Mouse (Mus musculus) midbrain, embryonic 15.5 days (tissue): ENCODE data around the gene Spock1. TPM values are rescaled to one million over a fixed set of nuclear protein-coding genes. Genes with fewer than 3 reads are reported as not detected.

Experiments
- ATAC-seq: fragments of 200-750 bp; cut with Nextera tagmentation; replicated peaks from 2 replicates; pipeline ENCODE4 v1.8.0; 2017; ENCODE audit warnings: moderate TSS enrichment
- H3K27ac ChIP-seq: fragments of 300-500 bp; sonication (generic); 2 replicates; pipeline ENCODE4 v1.5.1; 2015; ENCODE audit warnings: mild to moderate bottlenecking, inconsistent platforms
- H3K27me3 ChIP-seq: fragments of 300-500 bp; sonication (generic); replicated peaks from 2 replicates; pipeline ENCODE4 v1.6.1; 2015; ENCODE audit warnings: inconsistent platforms
- H3K36me3 ChIP-seq: fragments of 300-500 bp; sonication (generic); replicated peaks from 2 replicates; pipeline ENCODE4 v1.6.1; 2015; ENCODE audit warnings: inconsistent platforms
- H3K4me1 ChIP-seq: fragments of 300-500 bp; sonication (generic); 2 replicates; pipeline ENCODE4 v1.6.1; 2015; ENCODE audit warnings: inconsistent platforms
- H3K4me2 ChIP-seq: fragments of 300-500 bp; sonication (generic); 2 replicates; pipeline ENCODE4 v1.6.1; 2015; ENCODE audit warnings: inconsistent platforms, mild to moderate bottlenecking, moderate library complexity
- H3K4me3 ChIP-seq: fragments of 300-500 bp; sonication (generic); 2 replicates; pipeline ENCODE4 v1.5.1; 2015; ENCODE audit warnings: mild to moderate bottlenecking, inconsistent platforms
- H3K9ac ChIP-seq: fragments of 300-500 bp; sonication (generic); 2 replicates; pipeline ENCODE4 v1.6.1; 2015; ENCODE audit warnings: mild to moderate bottlenecking, inconsistent platforms
- H3K9me3 ChIP-seq: fragments of 300-500 bp; sonication (generic); 2 replicates; pipeline ENCODE4 v1.6.1; 2016; ENCODE audit warnings: inconsistent platforms
- WGBS: fragments of 180-500 bp; shearing (Covaris S2); methylation state at CpG from one replicate; pipeline ENCODE4 v1.1.7; 2015; ENCODE audit warnings: mixed read lengths; 5-methylcytosine and 5-hydroxymethylcytosine counted together
- polyA plus RNA-seq: library from polyadenylated mRNA; unstranded; fragments of >200 nt; fragmentation: Nextera tagmentation; extraction: Ambion mirVana; gene quantifications from 2 replicates; pipeline ENCODE4 v1.2.1, GENCODE M21; 2015

The Spock1 gene
- polyA plus RNA-seq, 1 experiment from 2014 or later, result 71.0 TPM

DNA sequence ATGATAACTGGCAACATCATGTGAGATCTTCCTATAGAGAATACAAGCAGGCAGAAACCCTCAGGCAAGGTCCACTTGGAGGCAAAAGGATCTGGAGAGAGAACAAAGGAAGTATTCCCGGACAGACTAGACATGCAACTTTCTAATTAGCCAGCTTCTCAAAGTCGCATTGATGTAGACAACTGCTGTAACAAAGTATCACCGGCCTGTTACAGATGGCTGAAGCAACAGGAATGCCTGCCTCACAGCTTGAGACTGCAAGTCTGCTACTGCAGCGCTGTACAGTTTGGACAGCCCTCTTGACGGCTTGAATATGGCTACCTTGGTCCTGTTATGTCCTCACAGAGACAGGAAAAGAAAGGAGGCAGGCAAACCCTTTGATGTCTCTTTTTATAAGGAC, 118.3 kb downstream of the Spock1 start:
- H3K27me3 ChIP-seq, result no peaks in the 10 kb centered on the region
- peaks cover 27% of the 10 kb centered on the region for H3K4me1 ChIP-seq
- ATAC-seq, result no peak
- H3K9ac ChIP-seq, result no peak overlapping the region
- H3K9me3 ChIP-seq, result no peaks in the 10 kb centered on the region
- 27% methylated on average over 5 of the region's 5 CpGs for WGBS
- H3K4me3 ChIP-seq, result no peak overlapping the region
- H3K36me3 ChIP-seq, result no peaks in the 10 kb centered on the region
- no peak overlapping the region for H3K4me2 ChIP-seq
- no peak overlapping the region for H3K27ac ChIP-seq

GRCm38 (mm10) chr13:57788299-57788698, 119.8 kb downstream of the Spock1 start:
- Histone ChIP-seq H3K9me3 (no peaks in the 10 kb centered on the region), H3K27ac (no peak overlapping the region), H3K36me3 (no peaks in the 10 kb centered on the region), H3K4me2 (no peak overlapping the region), H3K27me3 (no peaks in the 10 kb centered on the region), H3K4me3 (no peak overlapping the region), H3K4me1 (peaks cover 27% of the 10 kb centered on the region), H3K9ac (no peak overlapping the region)
- 98% methylated on average over 4 of the region's 4 CpGs for WGBS
- no peak for ATAC-seq

GRCm38 (mm10) chr13:57786278-57786677, 121.9 kb downstream of the Spock1 start:
- ATAC-seq, result no peak
- Histone ChIP-seq H3K4me2 (no peak overlapping the region), H3K36me3 (no peaks in the 10 kb centered on the region), H3K4me1 (peaks cover 37% of the 10 kb centered on the region), H3K9ac (no peak overlapping the region), H3K27me3 (no peaks in the 10 kb centered on the region), H3K9me3 (no peaks in the 10 kb centered on the region), H3K4me3 (no peak overlapping the region), H3K27ac (no peak overlapping the region)
- 70% methylated on average over 8 of the region's 8 CpGs for WGBS

- H3K9ac ChIP-seq, result no peak overlapping the region
- H3K27ac ChIP-seq, result no peak overlapping the region
- no peaks in the 10 kb centered on the region for H3K27me3 ChIP-seq
- H3K9me3 ChIP-seq, result no peaks in the 10 kb centered on the region
- 76% methylated on average over 12 of the region's 12 CpGs for WGBS
- peaks cover 31% of the 10 kb centered on the region; the same call in 1 of the 2 replicates for H3K4me1 ChIP-seq
- H3K36me3 ChIP-seq, result no peaks in the 10 kb centered on the region
- H3K4me2 ChIP-seq, result no peak overlapping the region
- no peak overlapping the region for H3K4me3 ChIP-seq
- no peak for ATAC-seq
Measured at GRCm38 (mm10) chr13:57782975-57783374, 125.2 kb downstream of the Spock1 start.

- Histone ChIP-seq H3K4me2 (no peak overlapping the region), H3K27ac (no peak overlapping the region), H3K36me3 (no peaks in the 10 kb centered on the region), H3K4me1 (peaks cover 26% of the 10 kb centered on the region; the same call in 1 of the 2 replicates), H3K9me3 (no peaks in the 10 kb centered on the region), H3K4me3 (no peak overlapping the region), H3K9ac (no peak overlapping the region), H3K27me3 (no peaks in the 10 kb centered on the region)
- WGBS, result 52% methylated on average over 6 of the region's 6 CpGs
- ATAC-seq, result no peak
Measured at GRCm38 (mm10) chr13:57782107-57782561, 126.0 kb downstream of the Spock1 start.

GRCm38 (mm10) chr13:57779146-57779545, 129.0 kb downstream of the Spock1 start:
- Histone ChIP-seq H3K27me3 (no peaks in the 10 kb centered on the region), H3K4me1 (peaks cover 23% of the 10 kb centered on the region; the same call in 1 of the 2 replicates), H3K36me3 (no peaks in the 10 kb centered on the region), H3K9me3 (no peaks in the 10 kb centered on the region), H3K4me3 (no peak overlapping the region), H3K27ac (no peak overlapping the region), H3K9ac (no peak overlapping the region), H3K4me2 (no peak overlapping the region)
- ATAC-seq, result no peak
- WGBS, result 71% methylated on average over 4 of the region's 4 CpGs

DNA sequence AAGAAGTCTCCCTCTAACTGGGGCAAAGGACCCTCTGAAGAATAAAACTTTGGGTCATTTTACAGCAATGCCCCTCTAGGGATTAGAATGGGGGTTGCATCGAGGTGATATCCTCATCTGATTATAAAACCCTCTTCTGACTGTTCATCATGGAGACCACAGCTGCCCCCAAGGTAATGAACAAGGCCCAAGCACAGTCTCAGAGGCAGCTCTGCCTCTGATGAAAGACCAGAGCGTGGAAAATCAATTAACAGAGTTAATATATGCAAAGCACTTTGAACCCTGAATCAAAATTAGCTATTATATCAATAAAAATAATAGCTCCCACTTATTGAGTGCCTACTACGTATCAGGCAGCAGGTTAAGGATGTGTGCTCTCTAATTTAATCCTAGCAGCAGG, 129.6 kb downstream of the Spock1 start:
- ATAC-seq, result no peak
- 32% methylated on average over 3 of the region's 3 CpGs for WGBS
- no peaks in the 10 kb centered on the region for H3K36me3 ChIP-seq
- no peak overlapping the region for H3K27ac ChIP-seq
- no peak overlapping the region for H3K4me2 ChIP-seq
- peaks cover 23% of the 10 kb centered on the region; the same call in 1 of the 2 replicates for H3K4me1 ChIP-seq
- no peaks in the 10 kb centered on the region for H3K9me3 ChIP-seq
- no peak overlapping the region for H3K4me3 ChIP-seq
- no peak overlapping the region for H3K9ac ChIP-seq
- H3K27me3 ChIP-seq, result no peaks in the 10 kb centered on the region

- no peak for ATAC-seq
- no peak overlapping the region for H3K27ac ChIP-seq
- H3K4me1 ChIP-seq, result peaks cover 4% of the 10 kb centered on the region; the same call in 1 of the 2 replicates
- H3K4me2 ChIP-seq, result no peak overlapping the region
- no peaks in the 10 kb centered on the region for H3K9me3 ChIP-seq
- H3K27me3 ChIP-seq, result no peaks in the 10 kb centered on the region
- H3K4me3 ChIP-seq, result no peak overlapping the region
- H3K9ac ChIP-seq, result no peak overlapping the region
- no peaks in the 10 kb centered on the region for H3K36me3 ChIP-seq
- 70% methylated on average over 6 of the region's 6 CpGs for WGBS
Measured at GRCm38 (mm10) chr13:57771998-57772397, 136.1 kb downstream of the Spock1 start.

GRCm38 (mm10) chr13:57766721-57767120, 141.4 kb downstream of the Spock1 start:
- no peaks in the 10 kb centered on the region for H3K27me3 ChIP-seq
- WGBS, result 66% methylated on average over 3 of the region's 3 CpGs
- H3K4me2 ChIP-seq, result no peak overlapping the region
- no peak overlapping the region for H3K27ac ChIP-seq
- H3K4me1 ChIP-seq, result peaks cover 4% of the 10 kb centered on the region; the same call in 1 of the 2 replicates
- no peak overlapping the region for H3K4me3 ChIP-seq
- no peaks in the 10 kb centered on the region for H3K9me3 ChIP-seq
- H3K9ac ChIP-seq, result no peak overlapping the region
- ATAC-seq, result no peak
- no peaks in the 10 kb centered on the region for H3K36me3 ChIP-seq

GRCm38 (mm10) chr13:57761122-57761521, 147.0 kb downstream of the Spock1 start:
- no peak overlapping the region for H3K4me3 ChIP-seq
- WGBS, result 92% methylated on average over 5 of the region's 5 CpGs
- no peaks in the 10 kb centered on the region for H3K36me3 ChIP-seq
- no peak overlapping the region for H3K4me2 ChIP-seq
- peaks cover 4% of the 10 kb centered on the region; the same call in 1 of the 2 replicates for H3K4me1 ChIP-seq
- no peak overlapping the region for H3K27ac ChIP-seq
- H3K9ac ChIP-seq, result no peak overlapping the region
- H3K27me3 ChIP-seq, result no peaks in the 10 kb centered on the region
- H3K9me3 ChIP-seq, result no peaks in the 10 kb centered on the region
- no peak for ATAC-seq

DNA sequence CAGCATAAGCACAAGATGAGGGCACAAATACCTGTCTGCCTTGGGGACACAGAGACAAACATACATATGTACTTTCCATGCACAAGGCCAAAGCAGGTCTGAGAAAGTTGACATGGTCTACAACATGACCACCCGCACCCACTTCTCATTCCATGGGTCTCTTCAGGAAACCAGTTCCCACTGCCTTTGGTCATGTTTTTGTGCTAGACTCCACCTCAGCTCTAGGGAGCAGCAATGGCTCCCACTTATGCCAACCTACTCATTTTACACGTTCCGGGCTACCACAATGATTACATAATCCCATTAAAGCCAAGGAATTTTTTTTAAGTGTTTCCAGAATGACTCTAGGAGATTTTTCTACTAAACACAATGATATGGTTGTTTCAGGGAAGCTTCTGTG, 147.5 kb downstream of the Spock1 start:
- Histone ChIP-seq H3K4me1 (peaks cover 4% of the 10 kb centered on the region; the same call in 1 of the 2 replicates), H3K9ac (no peak overlapping the region), H3K36me3 (no peaks in the 10 kb centered on the region), H3K27ac (no peak overlapping the region), H3K4me2 (no peak overlapping the region), H3K27me3 (no peaks in the 10 kb centered on the region), H3K4me3 (no peak overlapping the region), H3K9me3 (no peaks in the 10 kb centered on the region)
- no peak for ATAC-seq
- WGBS, result 78% methylated on average over 3 of the region's 3 CpGs

DNA sequence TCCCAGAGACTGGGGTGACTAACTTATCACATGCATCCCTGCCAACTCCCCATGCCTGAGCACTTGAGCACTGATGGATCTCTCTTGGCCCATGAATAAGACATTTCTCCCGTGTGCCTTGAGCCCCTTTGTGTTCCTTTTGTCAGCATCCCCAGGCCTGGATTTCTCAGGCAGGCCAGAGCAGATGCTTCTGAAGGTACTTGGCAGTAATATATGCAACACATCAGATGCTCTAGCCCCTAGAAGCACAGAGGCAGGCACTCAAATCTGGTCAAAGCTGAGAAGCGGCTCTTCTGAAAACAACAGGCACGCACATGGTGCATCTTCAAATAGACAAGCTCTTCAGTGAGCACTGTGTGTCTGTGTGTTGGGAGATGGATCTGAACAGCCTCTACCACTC, 151.8 kb downstream of the Spock1 start:
- Histone ChIP-seq H3K9me3 (no peaks in the 10 kb centered on the region), H3K27ac (no peak overlapping the region), H3K27me3 (no peaks in the 10 kb centered on the region), H3K36me3 (no peaks in the 10 kb centered on the region), H3K4me2 (no peak overlapping the region), H3K4me3 (no peak overlapping the region), H3K9ac (no peak overlapping the region), H3K4me1 (peaks cover 4% of the 10 kb centered on the region; the same call in 1 of the 2 replicates)
- ATAC-seq, result no peak
- 44% methylated on average over 3 of the region's 3 CpGs for WGBS

- ATAC-seq, result no peak
- Histone ChIP-seq H3K4me3 (no peak overlapping the region), H3K4me1 (no peaks in the 10 kb centered on the region), H3K27ac (no peak overlapping the region), H3K27me3 (no peaks in the 10 kb centered on the region), H3K36me3 (no peaks in the 10 kb centered on the region), H3K4me2 (no peak overlapping the region), H3K9me3 (no peaks in the 10 kb centered on the region), H3K9ac (no peak overlapping the region)
- 77% methylated on average over 7 of the region's 7 CpGs for WGBS
Measured at GRCm38 (mm10) chr13:57750831-57751230, 157.3 kb downstream of the Spock1 start.
